Mouse (Mus musculus) left cerebral cortex, postnatal 36 days (tissue): ENCODE results near the gene 4930415O20Rik. TPM values are rescaled to one million over a fixed set of nuclear protein-coding genes. Genes with fewer than 3 reads are reported as not detected.
"Not testable (repeated sequence)": the region's sequence is repeated elsewhere in the genome, so short reads cannot be mapped to it uniquely, and the experiment has no call there.

Source experiments
- DNase-seq, 2 experiments: peaks; one replicate each; pipeline ENCODE4 v3.0.0; 2021 to 2022; ENCODE audit warnings: low spot score in 2 of 2, mixed read lengths in 1 of 2
- intact Hi-C: fragments of 180-260 bp; cut with DNase I; formaldehyde crosslinking; loops from one replicate; pipeline ENCODE4 v1.15.1; 2025
- total RNA-seq, 2 experiments: library from RNA; stranded (reverse); gene quantifications; 2 replicates each; pipeline ENCODE4 v1.2.3; 2021

Gene 4930415O20Rik
- total RNA-seq, 2 experiments from 2014 or later: not detected

- peak; percentile 100 for DNase-seq
- intact Hi-C loops: loop anchor here (5.0 kb wide), 1 partner anchor 35 kb away; the partner anchor contains the start of gene Kansl2
These were observed 3.3 kb upstream of the 4930415O20Rik start for GRCm38 (mm10) chr15:98567278-98568134.

- no peak for DNase-seq
- intact Hi-C loops: loop anchor here (5.0 kb wide), 1 partner anchor 36 kb away; the partner anchor contains the start of gene Kansl2
These were observed 2.4 kb upstream of the 4930415O20Rik start for GRCm38 (mm10) chr15:98568256-98569033.

- intact Hi-C loops: loop anchor here (5.0 kb wide), 1 partner anchor 37 kb away; the partner anchor contains the start of gene Kansl2
- no peak for DNase-seq
These were observed 1.6 kb upstream of the 4930415O20Rik start for GRCm38 (mm10) chr15:98569216-98569615.

- intact Hi-C loops: loop anchor here (5.0 kb wide), 1 partner anchor 38 kb away; the partner anchor contains the start of gene Kansl2
- no peak for DNase-seq
These were observed 924 bp upstream of the 4930415O20Rik start for GRCm38 (mm10) chr15:98569795-98570365.

- no peak for DNase-seq
- intact Hi-C loops: no loop called here
These were observed 2.5 kb downstream of the 4930415O20Rik start for GRCm38 (mm10) chr15:98573293-98573692.

GRCm38 (mm10) chr15:98579310-98579709, 8.5 kb downstream of the 4930415O20Rik start:
- intact Hi-C loops: no loop called here
- no peak for DNase-seq

GRCm38 (mm10) chr15:98579795-98580464, 9.1 kb downstream of the 4930415O20Rik start:
- intact Hi-C loops: loop anchor here (1.0 kb wide), 1 partner anchor 37 kb away; no protein-coding TSS in a partner anchor
- DNase-seq: peak; percentile 62 to 76

- DNase-seq: no peak
These were observed 11.6 kb downstream of the 4930415O20Rik start for GRCm38 (mm10) chr15:98582410-98582809.

GRCm38 (mm10) chr15:98582996-98583395, 12.2 kb downstream of the 4930415O20Rik start:
- no peak for DNase-seq
- intact Hi-C loops: no loop called here

More at GRCm38 (mm10) chr15:98582410-98582809, 11.6 kb downstream of the 4930415O20Rik start:
- intact Hi-C loops: no loop called here

GRCm38 (mm10) chr15:98585421-98585820, 14.6 kb downstream of the 4930415O20Rik start:
- intact Hi-C loops: no loop called here

GRCm38 (mm10) chr15:98586141-98586540, 15.3 kb downstream of the 4930415O20Rik start:
- intact Hi-C loops, DNase-seq: not testable (repeated sequence)

More at GRCm38 (mm10) chr15:98585421-98585820, 14.6 kb downstream of the 4930415O20Rik start:
- DNase-seq: no peak

GRCm38 (mm10) chr15:98587751-98588150, 16.9 kb downstream of the 4930415O20Rik start:
- DNase-seq: no peak
- intact Hi-C loops: no loop called here

- DNase-seq: no peak
- intact Hi-C loops: no loop called here
These were observed 19.0 kb downstream of the 4930415O20Rik start for GRCm38 (mm10) chr15:98589640-98590336.

GRCm38 (mm10) chr15:98591396-98591795, 20.6 kb downstream of the 4930415O20Rik start:
- no peak for DNase-seq
- intact Hi-C loops: no loop called here

- DNase-seq: peak; percentile 54 to 62
- intact Hi-C loops: no loop called here
These were observed 23.4 kb downstream of the 4930415O20Rik start for GRCm38 (mm10) chr15:98594193-98594592.

- intact Hi-C loops: no loop called here
These were observed 24.2 kb downstream of the 4930415O20Rik start for GRCm38 (mm10) chr15:98595049-98595448.

GRCm38 (mm10) chr15:98596609-98597008, 25.8 kb downstream of the 4930415O20Rik start:
- intact Hi-C loops: no loop called here
- DNase-seq: no peak

More at GRCm38 (mm10) chr15:98595049-98595448, 24.2 kb downstream of the 4930415O20Rik start:
- DNase-seq: no peak

- no peak for DNase-seq
- intact Hi-C loops: no loop called here
These were observed 29.4 kb downstream of the 4930415O20Rik start for GRCm38 (mm10) chr15:98600036-98600709.
